Comparison of ENCODE assay signal across 14 mouse cellular contexts in genomic region chr2:35849632-35850230, GRCm38 (mm10).
A peak's percentile ranks its signal among the peaks of the same experiment; 100 is the strongest.
DNase-seq lines count a peak whose midpoint lies in the region; ATAC-seq and TF ChIP-seq lines count a peak whose summit lies in the region.
"Had no signal": no experiment of that assay in that cellular context is flagged by ENCODE, and none has a peak within 500 bp of the region (broad histone marks: within the 10 kb centered on the region; RNA-seq: fewer than 3 reads in every experiment).

No protein-coding gene starts in this region.

- no peaks in the 10 kb centered on the region for H3K27me3 ChIP-seq in intestine, embryonic 16.5 days (replicated peaks; ENCODE audit: control insufficient read depth, insufficient read depth, low read length)
- H3K27me3 ChIP-seq in intestine, postnatal 0 days (replicated peaks; ENCODE audit: control insufficient read depth, insufficient read depth, low read length), result no peaks in the 10 kb centered on the region
- H3K27me3 ChIP-seq in hindbrain, embryonic 14.5 days (ENCODE audit: control insufficient read depth, insufficient read depth, low read length), result no peaks in the 10 kb centered on the region
- no peaks in the 10 kb centered on the region for H3K27me3 ChIP-seq in neural tube, embryonic 14.5 days (ENCODE audit: control insufficient read depth, insufficient read depth, low read length)

- no peaks in the 10 kb centered on the region for H3K36me3 ChIP-seq in intestine, embryonic 16.5 days (ENCODE audit: control insufficient read depth, insufficient read depth, low read length)
- no peaks in the 10 kb centered on the region for H3K36me3 ChIP-seq in intestine, postnatal 0 days (ENCODE audit: control insufficient read depth, insufficient read depth)
- no peaks in the 10 kb centered on the region for H3K36me3 ChIP-seq in hindbrain, embryonic 14.5 days (replicated peaks; ENCODE audit: control insufficient read depth, insufficient read depth)
- no peaks in the 10 kb centered on the region for H3K36me3 ChIP-seq in neural tube, embryonic 14.5 days (ENCODE audit: control insufficient read depth, insufficient read depth, low read length)
- H3K36me3 ChIP-seq: heart, embryonic 13.5 days had no signal

- no peak overlapping the region for H3K27ac ChIP-seq in intestine, embryonic 16.5 days (ENCODE audit: low read length)
- H3K27ac ChIP-seq in intestine, postnatal 0 days (ENCODE audit: low read depth, low read length), result no peak overlapping the region
- no peak overlapping the region for H3K27ac ChIP-seq in hindbrain, embryonic 14.5 days
- no peak overlapping the region for H3K27ac ChIP-seq in neural tube, embryonic 14.5 days (ENCODE audit: low read depth, low read length)
- H3K27ac ChIP-seq: heart, embryonic 13.5 days had no signal

- no peak for TF ChIP-seq CTCF in intestine, postnatal 0 days (IDR thresholded peaks at IDR 0.05; ENCODE audit: low read depth)

- H3K9ac ChIP-seq in intestine, embryonic 16.5 days (ENCODE audit: low read depth, low read length), result no peak overlapping the region
- H3K9ac ChIP-seq in intestine, postnatal 0 days (ENCODE audit: low read depth, low read length), result no peak overlapping the region
- H3K9ac ChIP-seq in hindbrain, embryonic 14.5 days, result no peak overlapping the region
- H3K9ac ChIP-seq in neural tube, embryonic 14.5 days (replicated peaks; ENCODE audit: low read depth, low read length), result no peak overlapping the region
- H3K9ac ChIP-seq: heart, embryonic 13.5 days; lung, embryonic 14.5 days had no signal

- no peak overlapping the region for H3K4me3 ChIP-seq in intestine, embryonic 16.5 days (ENCODE audit: low read length)
- no peak overlapping the region for H3K4me3 ChIP-seq in intestine, postnatal 0 days (ENCODE audit: low read depth, low read length)
- H3K4me3 ChIP-seq in hindbrain, embryonic 14.5 days (replicated peaks; ENCODE audit: low read length), result no peak overlapping the region
- H3K4me3 ChIP-seq in neural tube, embryonic 14.5 days (ENCODE audit: low read depth, low read length), result no peak overlapping the region
- H3K4me3 ChIP-seq: heart, embryonic 13.5 days had no signal

- peaks cover 14% of the 10 kb centered on the region for H3K4me1 ChIP-seq in intestine, embryonic 16.5 days (ENCODE audit: control insufficient read depth, insufficient read depth, low read length)
- peaks cover 3% of the 10 kb centered on the region; the same call in 1 of the 2 replicates for H3K4me1 ChIP-seq in intestine, postnatal 0 days (replicated peaks; ENCODE audit: control insufficient read depth, insufficient read depth, low read length)
- peaks cover 25% of the 10 kb centered on the region for H3K4me1 ChIP-seq in hindbrain, embryonic 14.5 days (replicated peaks; ENCODE audit: control insufficient read depth, insufficient read depth, low read length)
- H3K4me1 ChIP-seq in neural tube, embryonic 14.5 days (ENCODE audit: control insufficient read depth, insufficient read depth, low read length), result no peaks in the 10 kb centered on the region; the same call in 1 of the 2 replicates

- H3K9me3 ChIP-seq in intestine, embryonic 16.5 days (ENCODE audit: control insufficient read depth, low read length), result no peaks in the 10 kb centered on the region
- H3K9me3 ChIP-seq in intestine, postnatal 0 days (ENCODE audit: control insufficient read depth), result no peaks in the 10 kb centered on the region
- no peaks in the 10 kb centered on the region for H3K9me3 ChIP-seq in hindbrain, embryonic 14.5 days (ENCODE audit: control insufficient read depth, low read length)
- H3K9me3 ChIP-seq in neural tube, embryonic 14.5 days (ENCODE audit: control insufficient read depth, low read length), result no peaks in the 10 kb centered on the region
- H3K9me3 ChIP-seq: heart, embryonic 13.5 days had no signal

- no peak overlapping the region for H3K4me2 ChIP-seq in intestine, embryonic 16.5 days (ENCODE audit: low read depth, low read length)
- H3K4me2 ChIP-seq in intestine, postnatal 0 days (replicated peaks; ENCODE audit: low read depth), result no peak overlapping the region
- H3K4me2 ChIP-seq in hindbrain, embryonic 14.5 days (replicated peaks), result no peak overlapping the region
- H3K4me2 ChIP-seq in neural tube, embryonic 14.5 days (ENCODE audit: low read depth, low read length), result no peak overlapping the region
- H3K4me2 ChIP-seq: heart, embryonic 13.5 days; lung, embryonic 14.5 days had no signal

- no peak for DNase-seq in hindbrain, embryonic 14.5 days (ENCODE audit: low spot score)
- peak; percentile 30 for DNase-seq in kidney, postnatal 10 days
- no peak for DNase-seq in adrenal gland, postnatal 25 days
- DNase-seq in cerebellum, postnatal 4 days (ENCODE audit: low spot score in 2 of 2), result no peak
- DNase-seq in left cerebral cortex, adult 9 months (ENCODE audit: low spot score in 2 of 2), result no peak
- DNase-seq: cerebellum, adult 9-11 months; lung, embryonic 14.5 days; right cerebral cortex, postnatal 4 days; thymus, postnatal 25 days had no signal

- 0 out of 2 replicates have a peak, but pooled peaks have one; percentile 52 for ATAC-seq in intestine, embryonic 16.5 days
- no peak for ATAC-seq in intestine, postnatal 0 days
- ATAC-seq in hindbrain, embryonic 14.5 days (ENCODE audit: low FRiP score), result peak; percentile 53; the same call in 1 of the 2 replicates
- peak; percentile 58 for ATAC-seq in neural tube, embryonic 14.5 days (ENCODE audit: low read depth)
- ATAC-seq: activated CD4-positive, CD25-positive, alpha-beta regulatory T cell, adult 4 months had no signal

- 76% methylated on average over 10 of the region's 10 CpGs for WGBS in intestine, embryonic 16.5 days
- 67% methylated on average over 10 of the region's 10 CpGs for WGBS in intestine, postnatal 0 days
- WGBS in hindbrain, embryonic 14.5 days, result 46% methylated on average over 10 of the region's 10 CpGs
- 34% methylated on average over 10 of the region's 10 CpGs for WGBS in neural tube, embryonic 14.5 days
